Mouse (Mus musculus): ENCODE results near the gene Tom1l2. TPM values are rescaled to one million over a fixed set of nuclear protein-coding genes. Genes with fewer than 3 reads are reported as not detected.
A peak's percentile ranks its signal among the peaks of the same experiment; 100 is the strongest.

Gene Tom1l2
- polyA plus RNA-seq, 1 experiment from 2014 or later, result 10.6 TPM

DNA sequence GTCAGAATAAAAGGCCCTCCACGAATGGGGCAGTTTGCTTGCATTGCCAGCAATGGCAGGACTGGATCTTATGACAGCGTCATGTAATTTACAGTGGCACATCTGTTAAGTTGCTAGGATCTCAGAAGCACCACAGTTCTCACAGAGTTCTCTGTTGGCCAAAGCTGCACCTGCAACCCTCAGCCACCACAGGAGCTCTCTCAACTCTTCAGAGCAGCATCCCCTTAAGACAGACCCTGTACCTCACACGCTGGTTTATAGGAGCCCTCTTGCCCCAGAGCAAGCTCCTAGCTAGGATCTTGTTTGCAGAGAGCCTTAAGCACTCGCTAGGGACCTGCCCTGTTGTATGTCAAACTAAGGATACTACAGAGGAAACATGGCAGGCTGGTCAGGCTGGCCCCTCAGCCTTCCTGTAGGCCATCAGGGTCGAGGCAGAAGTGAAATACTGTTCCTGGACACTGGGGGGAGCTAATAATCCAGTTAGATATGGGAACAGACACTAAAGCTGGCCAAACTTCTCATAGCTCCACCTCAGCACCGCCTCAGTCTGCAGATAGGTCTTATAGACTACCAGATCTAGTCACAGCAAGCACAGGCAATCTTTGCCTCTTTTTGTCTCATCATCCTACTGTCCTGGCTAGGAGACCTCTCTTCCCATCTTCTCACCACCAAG is 101.6 kb downstream of the Tom1l2 start:
- 59% methylated on average over 6 of the region's 6 CpGs for WGBS
- peaks cover 4% of the 10 kb centered on the region; the same call in 1 of the 2 replicates for H3K4me1 ChIP-seq (ENCODE audit: control insufficient read depth, insufficient read depth, low read length)
- DNase-seq (ENCODE audit: low spot score), result peak; percentile 70
- H3K9me3 ChIP-seq (ENCODE audit: control insufficient read depth, low read length), result no peaks in the 10 kb centered on the region
- no peak overlapping the region for H3K4me3 ChIP-seq (ENCODE audit: low read depth, low read length)
- H3K9ac ChIP-seq (ENCODE audit: low read length), result 0 out of 2 replicates have a peak overlapping the region, but pooled peaks have one; percentile 30
- H3K27ac ChIP-seq (replicated peaks; ENCODE audit: low read depth, low read length), result no peak overlapping the region
- H3K27me3 ChIP-seq (ENCODE audit: control insufficient read depth, insufficient read depth, low read length), result no peaks in the 10 kb centered on the region
- ATAC-seq (ENCODE audit: insufficient number of reproducible peaks, low FRiP score, low TSS enrichment, low read depth), result no peak
- H3K36me3 ChIP-seq (ENCODE audit: control insufficient read depth, insufficient read depth, low read length), result no peaks in the 10 kb centered on the region; the same call in 1 of the 2 replicates
- H3K4me2 ChIP-seq (ENCODE audit: low read depth, severe bottlenecking), result no peak overlapping the region

DNA sequence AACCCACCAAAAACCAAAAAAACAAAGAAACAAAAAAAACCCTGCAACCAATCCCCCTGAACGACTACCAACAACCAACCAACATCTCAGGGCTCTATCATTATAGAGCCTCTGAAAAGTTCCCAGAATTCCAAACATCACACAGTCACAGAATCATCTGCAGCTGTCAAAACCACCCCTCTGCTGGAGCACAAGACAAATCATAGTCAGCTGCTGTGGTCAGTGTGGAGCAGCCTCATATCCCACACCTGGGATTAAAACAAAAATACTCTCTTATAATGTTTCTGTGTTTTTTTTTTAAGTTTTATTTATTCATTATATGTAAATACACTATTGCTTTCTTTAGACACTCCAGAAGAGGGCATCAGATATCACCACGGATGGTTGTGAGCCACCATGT is 102.8 kb downstream of the Tom1l2 start:
- Histone ChIP-seq H3K4me2 (ENCODE audit: low read depth, severe bottlenecking) (no peak overlapping the region), H3K36me3 (ENCODE audit: control insufficient read depth, insufficient read depth, low read length) (no peaks in the 10 kb centered on the region; the same call in 1 of the 2 replicates), H3K27ac (replicated peaks; ENCODE audit: low read depth, low read length) (no peak overlapping the region), H3K9me3 (ENCODE audit: control insufficient read depth, low read length) (no peaks in the 10 kb centered on the region), H3K9ac (ENCODE audit: low read length) (no peak overlapping the region), H3K4me3 (ENCODE audit: low read depth, low read length) (no peak overlapping the region), H3K4me1 (ENCODE audit: control insufficient read depth, insufficient read depth, low read length) (no peaks in the 10 kb centered on the region), H3K27me3 (ENCODE audit: control insufficient read depth, insufficient read depth, low read length) (no peaks in the 10 kb centered on the region)
- ATAC-seq (ENCODE audit: insufficient number of reproducible peaks, low FRiP score, low TSS enrichment, low read depth) (no peak), DNase-seq (ENCODE audit: low spot score) (no peak)
- 90% methylated on average over 2 of the region's 2 CpGs for WGBS

DNA sequence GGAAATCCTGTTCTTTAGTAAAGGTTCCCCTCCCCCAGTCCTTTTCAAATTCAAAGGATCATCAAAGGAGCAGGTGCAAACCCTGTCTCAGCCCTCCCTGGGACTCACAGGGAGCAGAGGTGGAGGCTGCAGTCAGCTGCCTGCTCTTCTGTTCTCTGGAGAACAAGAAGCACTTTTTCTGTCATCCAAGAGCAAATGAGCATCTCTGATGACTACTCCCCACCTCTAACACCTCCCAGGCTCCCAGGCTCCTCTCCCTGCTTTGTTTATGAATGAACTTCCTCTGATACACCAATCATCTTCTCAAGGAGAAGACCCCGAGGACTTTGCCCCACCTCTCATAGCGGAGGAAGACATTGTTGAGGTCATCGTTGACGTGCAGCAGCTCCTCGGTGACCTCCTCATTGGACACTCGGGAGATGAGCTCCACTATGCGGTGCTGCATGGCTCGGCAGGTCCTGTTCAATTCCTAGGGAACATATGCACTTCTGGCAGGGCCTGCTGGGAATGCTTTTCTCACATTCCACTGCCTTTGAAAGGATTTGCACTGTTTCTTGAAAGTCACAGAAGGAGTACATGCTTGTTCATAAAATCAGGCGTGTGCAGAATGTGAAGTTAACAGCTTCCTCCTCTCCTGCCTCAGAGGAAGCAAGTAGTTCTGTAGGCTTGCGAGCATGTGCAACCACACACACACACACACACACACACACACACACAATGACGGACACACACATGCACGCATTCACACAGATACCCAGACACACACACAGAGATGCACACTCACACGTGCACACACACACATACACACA is 103.9 kb downstream of the Tom1l2 start:
- H3K4me1 ChIP-seq (ENCODE audit: control insufficient read depth, insufficient read depth, low read length), result no peaks in the 10 kb centered on the region
- no peaks in the 10 kb centered on the region for H3K9me3 ChIP-seq (ENCODE audit: control insufficient read depth, low read length)
- H3K36me3 ChIP-seq (ENCODE audit: control insufficient read depth, insufficient read depth, low read length), result no peaks in the 10 kb centered on the region
- H3K9ac ChIP-seq (ENCODE audit: low read length), result no peak overlapping the region
- no peak overlapping the region for H3K4me3 ChIP-seq (ENCODE audit: low read depth, low read length)
- H3K27me3 ChIP-seq (ENCODE audit: control insufficient read depth, insufficient read depth, low read length), result no peaks in the 10 kb centered on the region
- H3K4me2 ChIP-seq (ENCODE audit: low read depth, severe bottlenecking), result no peak overlapping the region
- no peak overlapping the region for H3K27ac ChIP-seq (replicated peaks; ENCODE audit: low read depth, low read length)
- ATAC-seq (ENCODE audit: insufficient number of reproducible peaks, low FRiP score, low TSS enrichment, low read depth) (no peak), DNase-seq (ENCODE audit: low spot score) (no peak)
- WGBS, result 48% methylated on average over 13 of the region's 13 CpGs

- DNase-seq (ENCODE audit: low spot score), result no peak
- no peak overlapping the region for H3K9ac ChIP-seq (ENCODE audit: low read length)
Measured at GRCm38 (mm10) chr11:60247753-60248550, 104.8 kb downstream of the Tom1l2 start.

GRCm38 (mm10) chr11:60246077-60246476 is 106.6 kb downstream of the Tom1l2 start:
- H3K27me3 ChIP-seq (ENCODE audit: control insufficient read depth, insufficient read depth, low read length), result no peaks in the 10 kb centered on the region
- H3K4me3 ChIP-seq (ENCODE audit: low read depth, low read length), result no peak overlapping the region
- H3K36me3 ChIP-seq (ENCODE audit: control insufficient read depth, insufficient read depth, low read length), result no peaks in the 10 kb centered on the region
- ATAC-seq (ENCODE audit: insufficient number of reproducible peaks, low FRiP score, low TSS enrichment, low read depth) (no peak), DNase-seq (ENCODE audit: low spot score) (no peak)
- no peaks in the 10 kb centered on the region for H3K9me3 ChIP-seq (ENCODE audit: control insufficient read depth, low read length)
- H3K4me1 ChIP-seq (ENCODE audit: control insufficient read depth, insufficient read depth, low read length), result no peaks in the 10 kb centered on the region
- H3K9ac ChIP-seq (ENCODE audit: low read length), result no peak overlapping the region; the same call in 1 of the 2 replicates
- no peak overlapping the region for H3K27ac ChIP-seq (replicated peaks; ENCODE audit: low read depth, low read length)
- H3K4me2 ChIP-seq (ENCODE audit: low read depth, severe bottlenecking), result no peak overlapping the region

More at GRCm38 (mm10) chr11:60247753-60248550, 104.8 kb downstream of the Tom1l2 start:
- ATAC-seq (ENCODE audit: insufficient number of reproducible peaks, low FRiP score, low TSS enrichment, low read depth), result no peak
- WGBS, result 45% methylated on average over 5 of the region's 5 CpGs
- Histone ChIP-seq H3K4me1 (ENCODE audit: control insufficient read depth, insufficient read depth, low read length) (no peaks in the 10 kb centered on the region), H3K9me3 (ENCODE audit: control insufficient read depth, low read length) (no peaks in the 10 kb centered on the region), H3K36me3 (ENCODE audit: control insufficient read depth, insufficient read depth, low read length) (no peaks in the 10 kb centered on the region), H3K4me3 (ENCODE audit: low read depth, low read length) (no peak overlapping the region), H3K4me2 (ENCODE audit: low read depth, severe bottlenecking) (no peak overlapping the region), H3K27ac (replicated peaks; ENCODE audit: low read depth, low read length) (no peak overlapping the region), H3K27me3 (ENCODE audit: control insufficient read depth, insufficient read depth, low read length) (no peaks in the 10 kb centered on the region)

DNA sequence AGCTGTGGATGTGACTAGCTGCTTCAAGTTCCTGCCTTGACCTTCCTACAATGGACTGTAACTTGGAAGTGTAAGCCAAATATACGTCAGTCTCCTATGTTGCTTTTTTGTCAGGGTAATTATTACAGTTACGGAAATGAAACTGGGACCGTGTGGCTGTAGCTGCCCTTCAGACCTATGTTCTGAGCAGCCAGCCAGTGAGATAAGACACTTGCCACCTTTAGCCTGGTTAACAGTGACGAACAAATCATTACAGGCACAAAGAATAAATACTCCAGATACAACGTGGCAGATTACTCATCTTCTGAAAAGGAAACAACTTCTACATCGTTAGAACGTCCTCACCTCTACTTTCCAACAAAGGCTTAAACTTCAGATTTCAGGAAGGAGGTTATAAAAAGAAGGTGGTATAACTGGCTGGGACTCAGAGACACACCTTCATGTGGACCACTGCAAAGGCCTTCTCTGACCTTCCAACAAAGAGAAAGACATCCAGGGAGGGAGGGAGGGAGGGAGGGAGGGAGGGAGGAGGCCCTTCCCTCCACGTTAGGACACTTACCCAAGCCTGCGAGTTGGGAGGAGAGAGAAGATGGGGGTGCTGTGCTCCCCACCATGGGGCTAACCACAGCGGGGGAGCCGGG is 108.1 kb downstream of the Tom1l2 start:
- Histone ChIP-seq H3K4me2 (ENCODE audit: low read depth, severe bottlenecking) (no peak overlapping the region), H3K27ac (replicated peaks; ENCODE audit: low read depth, low read length) (no peak overlapping the region)
- 77% methylated on average over 10 of the region's 11 CpGs for WGBS

GRCm38 (mm10) chr11:60240509-60240908 is 112.2 kb downstream of the Tom1l2 start:
- Histone ChIP-seq H3K4me3 (ENCODE audit: low read depth, low read length) (no peak overlapping the region), H3K9me3 (ENCODE audit: control insufficient read depth, low read length) (no peaks in the 10 kb centered on the region), H3K4me1 (ENCODE audit: control insufficient read depth, insufficient read depth, low read length) (no peaks in the 10 kb centered on the region), H3K4me2 (ENCODE audit: low read depth, severe bottlenecking) (no peak overlapping the region), H3K27me3 (ENCODE audit: control insufficient read depth, insufficient read depth, low read length) (no peaks in the 10 kb centered on the region), H3K27ac (replicated peaks; ENCODE audit: low read depth, low read length) (no peak overlapping the region), H3K36me3 (ENCODE audit: control insufficient read depth, insufficient read depth, low read length) (no peaks in the 10 kb centered on the region), H3K9ac (ENCODE audit: low read length) (no peak overlapping the region)
- ATAC-seq (ENCODE audit: insufficient number of reproducible peaks, low FRiP score, low TSS enrichment, low read depth) (no peak), DNase-seq (ENCODE audit: low spot score) (no peak)
- 84% methylated on average over 4 of the region's 4 CpGs for WGBS

More for the DNA sequence above, 108.1 kb downstream of the Tom1l2 start:
- Histone ChIP-seq H3K9me3 (ENCODE audit: control insufficient read depth, low read length) (no peaks in the 10 kb centered on the region), H3K36me3 (ENCODE audit: control insufficient read depth, insufficient read depth, low read length) (no peaks in the 10 kb centered on the region), H3K9ac (ENCODE audit: low read length) (no peak overlapping the region), H3K27me3 (ENCODE audit: control insufficient read depth, insufficient read depth, low read length) (no peaks in the 10 kb centered on the region), H3K4me1 (ENCODE audit: control insufficient read depth, insufficient read depth, low read length) (no peaks in the 10 kb centered on the region), H3K4me3 (ENCODE audit: low read depth, low read length) (no peak overlapping the region)
- ATAC-seq (ENCODE audit: insufficient number of reproducible peaks, low FRiP score, low TSS enrichment, low read depth) (no peak), DNase-seq (ENCODE audit: low spot score) (no peak)

DNA sequence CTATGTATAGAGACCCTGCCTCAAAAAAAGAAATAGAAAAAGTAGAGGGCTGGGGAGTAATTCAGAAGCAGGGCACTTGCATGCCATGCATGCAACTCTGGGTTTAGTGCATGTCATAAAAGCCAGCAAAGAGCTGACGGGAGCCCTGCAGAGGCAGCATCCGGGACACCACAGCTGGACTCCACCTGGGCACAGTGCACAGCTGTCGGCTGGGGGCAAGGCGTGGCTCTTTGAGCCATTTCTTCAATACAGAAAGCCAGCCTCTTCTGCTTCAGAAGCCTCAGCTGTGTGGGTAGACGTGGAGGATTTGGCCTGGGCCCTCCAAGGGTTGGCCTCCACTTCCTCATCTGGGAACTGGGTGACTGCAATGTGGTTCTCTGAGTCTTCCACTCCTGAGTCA is 117.4 kb downstream of the Tom1l2 start:
- Histone ChIP-seq H3K9me3 (ENCODE audit: control insufficient read depth, low read length) (no peaks in the 10 kb centered on the region), H3K4me2 (ENCODE audit: low read depth, severe bottlenecking) (no peak overlapping the region), H3K36me3 (ENCODE audit: control insufficient read depth, insufficient read depth, low read length) (no peaks in the 10 kb centered on the region), H3K4me1 (ENCODE audit: control insufficient read depth, insufficient read depth, low read length) (no peaks in the 10 kb centered on the region), H3K27ac (replicated peaks; ENCODE audit: low read depth, low read length) (no peak overlapping the region), H3K9ac (ENCODE audit: low read length) (no peak overlapping the region), H3K27me3 (ENCODE audit: control insufficient read depth, insufficient read depth, low read length) (no peaks in the 10 kb centered on the region), H3K4me3 (ENCODE audit: low read depth, low read length) (no peak overlapping the region)
- no peak for DNase-seq (ENCODE audit: low spot score)
- 65% methylated on average over 5 of the region's 5 CpGs for WGBS
- ATAC-seq (ENCODE audit: insufficient number of reproducible peaks, low FRiP score, low TSS enrichment, low read depth), result no peak

All from limb, embryonic 11.5 days (tissue).